Mouse (Mus musculus): ENCODE results near the gene Zbtb7a. TPM values are rescaled to one million over a fixed set of nuclear protein-coding genes. Genes with fewer than 3 reads are reported as not detected.

The Zbtb7a gene
- 10.6 and 12.4 TPM in 2 replicates for polyA plus RNA-seq (2012; rRNA removed)

GRCm38 (mm10) chr10:81134966-81135681 is at the start of gene Zbtb7a:
Gene Zbtb7a, plus strand, starts transcription at chr10:81135220.

DNA sequence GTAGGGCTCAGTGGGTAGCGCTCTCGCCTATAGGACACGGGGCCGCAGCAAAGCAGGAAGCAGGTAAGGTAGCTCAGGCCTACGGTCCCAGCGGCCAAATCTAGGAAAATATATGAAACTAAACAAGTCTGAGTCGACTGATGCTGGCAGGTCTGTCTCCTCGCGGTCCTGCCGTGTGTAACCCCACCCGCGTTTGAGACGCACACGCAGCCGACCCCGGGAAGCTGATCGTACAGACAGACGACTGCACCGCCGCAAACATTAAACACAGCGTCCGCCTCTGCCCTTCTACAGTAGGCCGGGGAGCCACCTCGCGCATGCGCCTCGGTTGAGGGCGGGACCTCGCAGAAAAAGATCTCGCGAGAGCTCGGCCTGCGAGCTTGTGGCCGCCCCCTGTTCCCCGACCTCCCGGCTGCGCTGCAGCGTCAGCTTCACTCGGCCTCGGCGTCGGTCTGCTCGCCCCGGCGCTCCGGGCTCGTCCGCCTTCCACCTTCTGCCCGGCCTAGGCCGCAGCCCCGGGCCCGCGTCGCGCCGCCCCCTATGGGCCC is 29.4 kb upstream of the Zbtb7a start, which contains the start of gene Map2k2:
Gene Map2k2 (plus strand): TSS at position 351 of the 548 bp plus-strand sequence.

DNA sequence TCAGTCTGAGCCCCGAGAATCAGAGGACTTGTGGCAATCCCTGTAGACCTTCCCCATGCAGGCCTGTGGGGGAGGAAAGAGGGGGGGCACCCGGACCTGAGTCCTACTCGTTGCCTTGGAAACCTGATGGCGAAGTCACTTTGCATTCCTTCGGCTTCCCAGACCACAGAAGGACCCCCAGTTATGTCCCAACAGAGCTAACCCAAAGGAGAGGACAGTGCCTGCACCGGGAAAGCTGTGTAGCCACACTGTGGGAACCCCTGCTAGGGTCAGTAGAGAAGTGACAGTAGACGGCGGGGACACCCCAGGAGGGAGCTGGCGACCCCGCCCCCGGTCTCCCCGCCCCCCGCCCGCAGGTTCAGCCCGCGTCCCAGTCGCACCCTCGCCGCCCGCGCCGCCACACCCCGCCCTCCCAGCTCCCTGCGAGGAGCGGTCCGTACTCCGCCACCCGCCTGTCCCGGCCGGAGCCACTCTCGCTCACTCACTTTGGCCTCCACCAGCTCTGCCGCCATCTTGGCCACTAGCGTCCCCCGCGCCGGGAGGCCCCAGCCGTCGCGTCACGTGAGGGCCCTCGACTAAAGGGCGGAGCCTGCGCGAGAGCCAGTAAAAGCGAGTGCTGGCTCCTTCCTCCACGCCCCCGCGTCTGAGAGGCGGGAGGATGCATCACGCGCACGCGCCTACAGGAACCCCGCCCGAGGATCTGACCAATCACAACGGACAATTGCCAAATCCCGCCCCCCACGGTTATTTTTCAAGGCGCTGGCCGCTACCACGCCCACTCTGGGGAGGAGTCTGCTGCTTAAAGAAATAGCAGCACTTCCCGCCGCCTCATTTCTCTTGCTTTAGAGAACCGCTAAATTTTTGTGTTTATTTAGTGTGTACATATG is 32.4 kb downstream of the Zbtb7a start, which contains the start of gene Pias4:
Gene Pias4 (minus strand): TSS at position 724 of the 887 bp plus-strand sequence.

GRCm38 (mm10) chr10:81176466-81177271 is 41.6 kb downstream of the Zbtb7a start, which contains the start of gene Eef2:
Gene Eef2, plus strand, starts transcription at chr10:81176631.

DNA sequence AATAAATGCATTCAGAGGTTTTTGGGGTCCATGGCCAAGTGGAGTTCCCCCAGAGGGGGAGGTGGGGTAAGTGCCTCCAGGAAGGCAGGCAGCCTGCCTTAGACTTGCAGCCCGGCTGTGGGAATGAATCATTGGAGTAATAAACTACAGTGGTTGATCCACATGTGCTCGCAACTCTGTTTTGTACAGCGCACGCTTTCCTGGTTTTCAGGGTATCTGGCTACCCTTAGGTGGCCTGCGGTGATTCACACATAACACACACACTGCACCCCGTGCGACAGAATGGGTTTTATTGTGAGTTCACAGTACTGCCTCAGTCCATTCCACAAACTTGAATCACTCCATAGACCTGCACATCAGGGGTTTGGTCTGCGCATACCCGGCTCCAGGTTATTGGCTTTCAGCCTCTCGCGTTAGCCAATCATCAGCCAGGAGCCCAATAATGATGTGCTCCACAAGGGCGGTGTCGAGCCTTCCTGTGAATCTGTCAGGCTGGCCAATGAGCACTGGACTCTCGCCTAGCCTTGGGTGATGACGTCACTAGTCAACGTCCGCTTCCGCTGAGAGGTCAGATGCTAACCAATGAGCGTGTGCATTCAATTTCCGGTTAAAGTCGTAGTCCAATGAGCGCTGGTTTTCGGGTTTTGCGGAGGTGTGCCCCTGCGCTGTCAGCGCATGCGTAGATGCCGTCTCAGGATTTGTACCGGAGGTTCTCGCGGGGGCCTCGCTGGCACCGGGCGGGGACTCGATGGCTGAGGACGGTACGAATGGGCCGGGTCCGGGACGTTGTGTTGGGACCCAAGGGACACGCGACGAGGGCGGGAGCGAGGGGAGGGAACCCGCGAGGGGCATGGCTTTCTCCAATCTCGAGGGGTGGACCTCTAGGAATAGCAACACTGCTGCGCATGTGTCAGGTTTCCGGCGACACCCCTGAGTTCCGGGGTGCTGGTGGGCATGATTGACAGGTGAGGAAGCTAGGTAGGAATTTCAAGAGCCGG is 47.6 kb downstream of the Zbtb7a start, which contains the start of gene Dapk3:
Gene Dapk3 (plus strand): TSS at position 670 of the 998 bp plus-strand sequence.

GRCm38 (mm10) chr10:81183805-81184204 is 48.8 kb downstream of the Zbtb7a start, which contains the start of gene 4930442H23Rik:
Gene 4930442H23Rik, minus strand, starts transcription at chr10:81183849.

DNA sequence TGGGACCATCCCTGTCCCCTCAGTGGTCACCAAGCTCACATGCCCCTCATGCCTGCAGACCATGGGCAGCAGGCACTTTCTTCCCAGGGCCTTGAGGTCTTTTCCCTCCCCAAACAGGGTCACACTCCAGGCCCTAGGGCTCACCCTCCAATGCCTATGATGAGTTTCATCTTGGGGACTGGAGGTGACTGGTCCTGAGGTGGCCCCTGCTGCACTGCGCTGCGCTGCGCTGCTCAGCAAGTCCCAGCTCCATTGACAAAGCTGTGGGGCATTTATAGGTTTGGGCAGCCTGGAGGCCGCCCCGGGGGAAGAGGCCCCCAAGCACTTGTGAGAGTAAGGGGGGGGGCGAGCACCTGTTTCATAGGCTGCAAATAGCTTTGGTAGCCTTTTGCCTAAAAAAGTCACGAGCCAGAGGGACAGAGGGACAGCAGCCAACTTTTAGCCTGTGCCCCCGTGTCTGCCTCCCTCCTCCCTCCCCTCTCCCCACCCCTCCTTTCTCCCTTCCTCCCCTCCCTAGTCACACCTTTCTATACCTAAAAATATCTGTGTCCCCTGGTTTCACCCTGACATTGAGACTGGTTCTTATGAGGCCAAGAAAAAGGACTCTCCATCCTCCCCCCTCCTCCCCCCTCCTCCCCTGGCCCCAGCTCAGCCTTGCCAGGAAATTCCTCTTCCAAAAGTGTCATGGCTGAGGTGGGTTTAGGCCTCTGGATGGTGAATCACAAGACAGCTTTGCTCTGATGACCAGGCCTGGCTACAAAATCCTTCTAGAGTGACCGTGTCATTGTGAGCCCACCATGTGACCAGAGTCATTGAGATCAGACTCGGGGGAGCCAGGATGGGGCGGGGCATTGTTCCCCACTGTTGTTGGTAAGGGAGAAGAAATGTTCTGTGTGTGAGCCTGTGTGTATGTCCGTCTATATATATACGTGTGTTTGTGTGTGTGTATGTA is 67.1 kb downstream of the Zbtb7a start, which contains the start of gene Nmrk2:
Gene Nmrk2 (minus strand): TSS at position 245 of the 952 bp plus-strand sequence.

Other genes starting within 250 kb of the Zbtb7a start
- 220 and 228 TPM in 2 replicates for gene Timm13, start 234.3 kb upstream of the Zbtb7a start, polyA plus RNA-seq (2012; rRNA removed)
- gene Lmnb2, start 217.0 kb upstream of the Zbtb7a start, polyA plus RNA-seq (2012; rRNA removed), result 67.4 and 72.6 TPM in 2 replicates
- 11.8 and 18.5 TPM in 2 replicates for gene Gadd45b, start 205.1 kb upstream of the Zbtb7a start, polyA plus RNA-seq (2012; rRNA removed)
- 10.9 and 12.3 TPM in 2 replicates for gene Gng7, start 120.3 kb upstream of the Zbtb7a start, polyA plus RNA-seq (2012; rRNA removed)
- gene Diras1, start 109.6 kb upstream of the Zbtb7a start, polyA plus RNA-seq (2012; rRNA removed), result 37.6 and 39.8 TPM in 2 replicates
- 53.7 and 54.5 TPM in 2 replicates for gene Slc39a3, start 97.8 kb upstream of the Zbtb7a start, polyA plus RNA-seq (2012; rRNA removed)
- 278 and 296 TPM in 2 replicates for gene Sgta, start 75.0 kb upstream of the Zbtb7a start, polyA plus RNA-seq (2012; rRNA removed)
- 68.1 and 69.3 TPM in 2 replicates for gene Thop1, start 65.2 kb upstream of the Zbtb7a start, polyA plus RNA-seq (2012; rRNA removed)
- gene Creb3l3, start 36.3 kb upstream of the Zbtb7a start, polyA plus RNA-seq (2012; rRNA removed), result 0.23 and 0.35 TPM in 2 replicates
- gene Map2k2, start 29.3 kb upstream of the Zbtb7a start, polyA plus RNA-seq (2012; rRNA removed), result 179 and 186 TPM in 2 replicates
- 41.9 and 42.9 TPM in 2 replicates for gene Pias4, start 32.7 kb downstream of the Zbtb7a start, polyA plus RNA-seq (2012; rRNA removed)
- 1,386 and 1,461 TPM in 2 replicates for gene Eef2, start 41.4 kb downstream of the Zbtb7a start, polyA plus RNA-seq (2012; rRNA removed)
- gene Dapk3, start 47.8 kb downstream of the Zbtb7a start, polyA plus RNA-seq (2012; rRNA removed), result 78.9 and 87.7 TPM in 2 replicates
- not detected in 2 replicates for gene 4930442H23Rik, start 48.6 kb downstream of the Zbtb7a start, polyA plus RNA-seq (2012; rRNA removed)
- gene Nmrk2, start 66.8 kb downstream of the Zbtb7a start, polyA plus RNA-seq (2012; rRNA removed), result 0.14 and 0.18 TPM in 2 replicates
- gene Atcay, start 95.6 kb downstream of the Zbtb7a start, polyA plus RNA-seq (2012; rRNA removed), result 103 and 115 TPM in 2 replicates
- 56.2 and 61.9 TPM in 2 replicates for gene Zfr2, start 97.9 kb downstream of the Zbtb7a start, polyA plus RNA-seq (2012; rRNA removed)
- gene Matk, start 117.7 kb downstream of the Zbtb7a start, polyA plus RNA-seq (2012; rRNA removed), result 27.4 and 30.6 TPM in 2 replicates
- 88.3 and 93.2 TPM in 2 replicates for gene Mrpl54, start 131.7 kb downstream of the Zbtb7a start, polyA plus RNA-seq (2012; rRNA removed)
- gene Apba3, start 131.7 kb downstream of the Zbtb7a start, polyA plus RNA-seq (2012; rRNA removed), result 42.9 and 51.3 TPM in 2 replicates
- gene Tjp3, start 156.4 kb downstream of the Zbtb7a start, polyA plus RNA-seq (2012; rRNA removed), result 4.5 and 4.8 TPM in 2 replicates
- gene Pip5k1c, start 157.7 kb downstream of the Zbtb7a start, polyA plus RNA-seq (2012; rRNA removed), result 190 and 197 TPM in 2 replicates
- gene Cactin, start 185.9 kb downstream of the Zbtb7a start, polyA plus RNA-seq (2012; rRNA removed), result 43.9 and 45.0 TPM in 2 replicates
- 3.5 and 4.3 TPM in 2 replicates for gene Tbxa2r, start 193.5 kb downstream of the Zbtb7a start, polyA plus RNA-seq (2012; rRNA removed)
- gene Gipc3, start 208.0 kb downstream of the Zbtb7a start, polyA plus RNA-seq (2012; rRNA removed), result 0.04 and 0.13 TPM in 2 replicates
- 68.8 and 75.6 TPM in 2 replicates for gene Hmg20b, start 215.3 kb downstream of the Zbtb7a start, polyA plus RNA-seq (2012; rRNA removed)
- 10.2 and 11.7 TPM in 2 replicates for gene Mfsd12, start 222.3 kb downstream of the Zbtb7a start, polyA plus RNA-seq (2012; rRNA removed)
- 0.14 and 0.44 TPM in 2 replicates for gene 4930404N11Rik, start 230.6 kb downstream of the Zbtb7a start, polyA plus RNA-seq (2012; rRNA removed)
- 130 and 138 TPM in 2 replicates for gene Fzr1, start 243.3 kb downstream of the Zbtb7a start, polyA plus RNA-seq (2012; rRNA removed)
- 65.9 and 67.3 TPM in 2 replicates for gene Dohh, start 249.2 kb downstream of the Zbtb7a start, polyA plus RNA-seq (2012; rRNA removed)
- gene Gm48551, start 249.2 kb downstream of the Zbtb7a start, polyA plus RNA-seq (2012; rRNA removed), result 6.7 and 7.1 TPM in 2 replicates